Mouse (Mus musculus): ENCODE measurements around the gene Aff2.

The Aff2 gene

DNA sequence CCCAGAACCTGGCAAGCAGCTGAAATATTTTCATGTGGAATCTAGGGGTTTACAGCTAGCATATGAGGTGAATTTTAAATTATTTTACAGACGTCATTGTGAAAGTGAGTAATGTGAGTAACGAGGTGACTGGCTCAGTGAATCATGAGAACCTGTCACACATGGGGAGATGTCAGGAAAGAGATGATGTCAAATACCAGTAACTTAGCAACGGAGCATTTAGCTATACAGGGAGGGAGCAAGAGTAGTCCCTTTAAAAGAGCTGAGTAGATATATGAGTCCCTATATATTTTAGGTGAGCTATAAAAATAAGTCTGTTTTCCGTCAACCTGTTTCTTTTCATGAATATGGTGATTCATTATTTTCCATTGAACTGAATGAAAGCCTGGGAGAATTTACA lies 338.7 kb downstream of the Aff2 start:
- CTCF ChIA-PET: interaction anchor here in 1 of 4 experiments (0.8 kb wide), 1 partner anchor 8 kb away, joined by 3 read pairs; no protein-coding TSS in a partner anchor

DNA sequence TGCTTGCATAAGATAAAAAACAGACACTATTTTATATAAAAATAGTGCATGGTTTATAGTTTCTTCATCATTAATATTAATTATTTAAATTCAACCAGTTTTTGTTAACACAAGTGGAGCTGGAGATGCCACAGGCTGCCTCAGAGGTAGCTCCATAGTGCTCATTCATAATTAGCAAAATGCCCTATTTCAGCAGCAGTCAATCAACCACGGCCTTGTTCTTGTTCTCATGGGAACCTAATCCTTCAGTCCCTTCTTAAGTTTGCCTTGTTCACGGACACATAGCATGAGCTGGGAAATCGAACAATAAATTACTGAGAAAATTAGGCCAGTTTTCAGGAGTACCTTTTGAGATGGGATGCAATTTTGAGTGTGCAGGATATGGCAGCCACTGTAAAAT lies 378.9 kb downstream of the Aff2 start:
- POLR2A ChIA-PET: no interaction called here
- CTCF ChIA-PET: no interaction called here

More for the DNA sequence above, 338.7 kb downstream of the Aff2 start:
- POLR2A ChIA-PET: no interaction called here

GRCm38 (mm10) chrX:69744962-69745597 lies 385.0 kb downstream of the Aff2 start:
- ChIA-PET POLR2A (no interaction called here), CTCF (no interaction called here)

- CTCF ChIA-PET: no interaction called here
- POLR2A ChIA-PET: no interaction called here
These were observed 441.9 kb downstream of the Aff2 start for GRCm38 (mm10) chrX:69801890-69802439.

- CTCF ChIA-PET: no interaction called here
- POLR2A ChIA-PET: no interaction called here
These were observed 442.4 kb downstream of the Aff2 start for GRCm38 (mm10) chrX:69802481-69802880.

- POLR2A ChIA-PET: no interaction called here
- CTCF ChIA-PET: no interaction called here
These were observed 451.7 kb downstream of the Aff2 start for GRCm38 (mm10) chrX:69811798-69812197.

DNA sequence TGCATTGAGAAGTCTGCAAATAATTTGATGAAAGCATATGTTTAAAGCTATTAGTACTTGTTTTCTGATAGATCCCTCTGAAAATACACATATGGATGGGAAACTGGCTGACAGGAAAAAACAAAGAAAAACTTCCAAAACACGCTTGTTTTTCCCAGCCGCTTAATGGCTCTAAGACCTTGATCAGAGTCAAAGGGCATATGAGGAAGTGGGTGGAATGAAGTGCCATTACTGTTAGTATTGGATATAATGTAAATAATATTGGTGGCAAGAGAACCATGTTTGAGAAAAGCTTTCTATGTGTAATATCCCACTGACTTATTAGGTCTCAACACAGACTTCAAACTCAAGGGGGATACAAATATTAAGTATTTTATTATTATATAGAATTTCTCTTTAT lies 455.0 kb downstream of the Aff2 start:
- POLR2A ChIA-PET: no interaction called here
- CTCF ChIA-PET: interaction anchor here in 1 of 4 experiments (0.5 kb wide), 1 partner anchor 1500 kb away, joined by 3 read pairs; no protein-coding TSS in a partner anchor

GRCm38 (mm10) chrX:69817679-69818078 lies 457.6 kb downstream of the Aff2 start:
- CTCF ChIA-PET: no interaction called here
- POLR2A ChIA-PET: interaction anchor here in 1 of 4 experiments (0.7 kb wide), 1 partner anchor 32 kb away, joined by 5 read pairs; no protein-coding TSS in a partner anchor

DNA sequence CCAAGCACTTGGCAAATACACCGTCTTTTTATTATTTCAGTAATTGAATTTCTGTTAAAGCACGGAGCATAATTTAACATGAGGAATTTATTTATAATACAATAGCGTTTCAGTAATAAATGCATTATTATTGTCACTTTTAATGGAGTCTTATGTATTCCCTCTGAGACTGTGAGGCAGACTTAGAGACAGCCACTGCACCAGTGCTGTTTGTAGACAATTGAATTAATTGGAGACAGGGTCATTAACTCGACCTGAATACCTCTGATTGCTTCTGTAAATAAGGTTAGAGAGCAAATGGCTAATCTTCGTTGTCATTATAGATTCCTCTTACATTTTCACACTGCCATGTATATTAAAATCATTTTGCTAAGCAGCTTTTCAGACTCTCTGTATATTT lies 458.1 kb downstream of the Aff2 start:
- POLR2A ChIA-PET: interaction anchor here in 1 of 4 experiments (0.7 kb wide), 1 partner anchor 31 kb away, joined by 5 read pairs; no protein-coding TSS in a partner anchor

GRCm38 (mm10) chrX:69867601-69868000 lies 507.5 kb downstream of the Aff2 start:
- CTCF ChIA-PET: no interaction called here
- POLR2A ChIA-PET: no interaction called here

More for the DNA sequence above, 458.1 kb downstream of the Aff2 start:
- CTCF ChIA-PET: no interaction called here

DNA sequence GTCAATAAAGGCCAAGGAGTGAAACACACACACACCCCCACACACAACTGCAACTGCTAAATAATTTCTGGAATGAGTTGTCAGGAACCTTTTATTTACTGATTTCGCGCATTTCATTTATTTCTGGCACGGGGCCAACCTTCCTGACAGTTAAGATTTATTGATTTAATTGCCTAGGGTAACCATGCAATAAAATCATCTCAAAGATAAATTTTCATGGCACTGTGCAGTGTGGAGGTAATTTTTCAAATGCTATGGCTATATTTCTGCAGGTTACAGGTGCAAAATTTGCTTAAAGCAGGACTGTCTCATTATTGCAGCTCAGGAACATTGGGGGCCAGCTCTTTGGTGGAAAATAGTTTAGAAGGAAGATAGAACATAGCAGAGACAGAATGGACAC lies 531.6 kb downstream of the Aff2 start:
- CTCF ChIA-PET: no interaction called here
- POLR2A ChIA-PET: no interaction called here
